Mouse (Mus musculus) intestine, embryonic 14.5 days (tissue): ENCODE results near the gene Zfp704. TPM values are rescaled to one million over a fixed set of nuclear protein-coding genes. Genes with fewer than 3 reads are reported as not detected.
A peak's percentile ranks its signal among the peaks of the same experiment; 100 is the strongest.

Experiments
- ATAC-seq: fragments of 200-750 bp; cut with Nextera tagmentation; replicated peaks from 2 replicates; pipeline ENCODE4 v1.8.0; 2017; ENCODE audit warnings: low read depth, moderate number of reproducible peaks, moderate TSS enrichment, moderate library complexity; ENCODE audit not compliant: low FRiP score, low TSS enrichment
- DNase-seq: peaks from one replicate; pipeline ENCODE4 v3.0.0-alpha.2; 2018; ENCODE audit warnings: low spot score
- H3K27ac ChIP-seq: fragments of 300-500 bp; sonication (generic); 2 replicates; pipeline ENCODE4 v1.5.1; 2014; ENCODE audit warnings: low read depth, mild to moderate bottlenecking, control low read depth
- H3K27me3 ChIP-seq: fragments of 300-500 bp; sonication (generic); replicated peaks from 2 replicates; pipeline ENCODE4 v1.6.1; 2014; ENCODE audit warnings: low read length, control low read depth; ENCODE audit not compliant: control insufficient read depth, insufficient read depth
- H3K36me3 ChIP-seq: fragments of 300-500 bp; sonication (generic); 2 replicates; pipeline ENCODE4 v1.6.1; 2014; ENCODE audit warnings: low read length, control low read depth; ENCODE audit not compliant: control insufficient read depth, insufficient read depth
- H3K4me1 ChIP-seq: fragments of 300-500 bp; sonication (generic); replicated peaks from 2 replicates; pipeline ENCODE4 v1.6.1; 2014; ENCODE audit warnings: low read length, control low read depth, mixed read lengths; ENCODE audit not compliant: control insufficient read depth, insufficient read depth
- H3K4me2 ChIP-seq: fragments of 300-500 bp; sonication (generic); 2 replicates; pipeline ENCODE4 v1.6.1; 2014; ENCODE audit warnings: low read length
- H3K4me3 ChIP-seq: fragments of 300-500 bp; sonication (generic); 2 replicates; pipeline ENCODE4 v1.5.1; 2014; ENCODE audit warnings: low read depth, low read length, control low read depth, mixed read lengths
- H3K9ac ChIP-seq: fragments of 300-500 bp; sonication (generic); 2 replicates; pipeline ENCODE4 v1.6.1; 2014; ENCODE audit warnings: mild to moderate bottlenecking, low read length
- H3K9me3 ChIP-seq: fragments of 300-500 bp; sonication (generic); 2 replicates; pipeline ENCODE4 v1.6.1; 2016; ENCODE audit warnings: low read length, control low read depth; ENCODE audit not compliant: control insufficient read depth
- WGBS: fragments of 180-500 bp; shearing (Covaris S2); extraction: QIAGEN DNeasy Blood & Tissue Kit; methylation state at CpG from one replicate; pipeline ENCODE4 v1.1.7; 2014; 5-methylcytosine and 5-hydroxymethylcytosine counted together
- polyA plus RNA-seq: library from polyadenylated mRNA; unstranded; fragments of >200 nt; fragmentation: Nextera tagmentation; extraction: Ambion mirVana; gene quantifications from 2 replicates; pipeline ENCODE4 v1.2.1, GENCODE M21; 2014

Zfp704 gene
- polyA plus RNA-seq, 1 experiment from 2014 or later, result 9.5 TPM

DNA sequence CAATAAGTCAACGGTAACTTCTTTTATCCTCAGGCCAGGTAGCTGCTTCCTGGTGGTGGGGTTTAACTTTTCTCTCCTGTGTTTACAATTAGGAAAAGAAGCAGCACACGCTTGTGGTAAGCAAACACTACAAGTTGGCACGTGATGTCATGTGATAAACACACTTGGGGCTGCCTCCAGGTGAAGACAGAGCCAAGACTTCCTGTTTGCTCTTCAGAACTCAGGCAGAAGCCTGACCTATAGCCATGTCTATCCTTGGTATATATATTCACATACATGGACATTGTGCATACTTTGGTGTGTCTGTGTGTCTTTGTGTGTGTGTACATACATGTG lies 209.0 kb downstream of the Zfp704 start:
- no peak for DNase-seq

DNA sequence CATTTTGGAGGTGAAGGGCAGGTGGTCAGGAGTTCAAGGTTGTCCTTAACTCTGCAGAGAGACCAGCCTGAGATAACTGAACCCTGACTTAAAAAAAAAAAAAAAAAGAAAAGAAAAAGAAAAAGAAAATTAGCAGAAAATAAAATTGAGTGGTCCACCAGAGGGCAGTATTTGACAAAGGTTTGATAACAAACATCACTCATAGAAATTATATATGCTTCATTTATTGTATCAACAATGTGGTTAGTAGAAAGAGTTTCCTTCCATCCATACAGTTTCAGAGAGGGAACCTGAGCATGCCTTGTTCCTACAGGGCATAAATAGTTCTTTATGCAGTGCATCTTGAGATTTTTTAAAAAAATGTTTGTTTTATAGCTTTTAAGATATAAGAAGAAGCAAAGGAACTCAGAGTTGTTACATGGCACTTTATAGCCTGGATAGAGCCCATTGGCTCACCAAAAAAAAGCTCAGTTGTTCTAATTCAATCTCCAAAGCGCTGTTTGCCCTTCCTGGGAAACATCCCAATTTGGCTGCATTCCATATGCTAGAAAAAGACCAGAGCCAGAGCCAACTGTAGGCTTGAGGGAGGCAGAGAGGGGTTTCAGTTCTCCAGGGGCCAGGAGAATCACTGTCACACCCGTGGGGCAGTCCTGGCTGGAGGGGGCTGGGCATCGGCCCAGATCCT lies 209.5 kb downstream of the Zfp704 start:
- 17% methylated on average over 3 of the region's 3 CpGs for WGBS
- no peak overlapping the region for H3K9ac ChIP-seq
- H3K9me3 ChIP-seq, result no peaks in the 10 kb centered on the region
- ATAC-seq (no peak), DNase-seq (no peak)
- peak overlapping the region; percentile 39; the same call in 1 of the 2 replicates for H3K27ac ChIP-seq
- H3K4me3 ChIP-seq, result no peak overlapping the region
- H3K4me2 ChIP-seq, result no peak overlapping the region
- peaks cover 8% of the 10 kb centered on the region; the same call in 1 of the 2 replicates for H3K4me1 ChIP-seq
- no peaks in the 10 kb centered on the region for H3K27me3 ChIP-seq
- no peaks in the 10 kb centered on the region for H3K36me3 ChIP-seq

More for the DNA sequence above, 209.0 kb downstream of the Zfp704 start:
- Histone ChIP-seq H3K36me3 (no peaks in the 10 kb centered on the region), H3K4me2 (no peak overlapping the region), H3K9ac (no peak overlapping the region), H3K27me3 (no peaks in the 10 kb centered on the region), H3K27ac (peak overlapping the region; percentile 39; the same call in 1 of the 2 replicates), H3K4me3 (no peak overlapping the region), H3K9me3 (no peaks in the 10 kb centered on the region), H3K4me1 (peaks cover 8% of the 10 kb centered on the region; the same call in 1 of the 2 replicates)
- ATAC-seq, result no peak
- WGBS, result 28% methylated on average over 3 of the region's 3 CpGs

DNA sequence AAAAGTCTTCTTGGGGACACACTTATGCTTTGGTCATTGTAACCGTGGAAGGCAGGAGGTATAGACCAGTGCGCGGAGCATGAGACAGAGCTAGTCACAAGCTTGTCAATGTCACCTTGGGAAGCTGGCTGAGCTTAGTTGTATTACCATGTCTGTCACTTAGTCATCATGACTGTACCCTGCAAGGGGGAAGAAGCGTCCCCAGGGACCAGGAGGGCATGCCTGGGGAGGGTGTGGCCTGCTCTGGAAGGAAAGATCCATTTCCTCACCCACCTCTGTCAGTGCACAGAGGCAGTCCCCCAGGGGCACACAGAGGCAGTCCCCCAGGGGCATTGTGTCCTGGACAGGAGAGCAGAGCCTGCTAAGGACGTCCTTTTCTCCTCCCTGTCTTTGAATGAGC lies 211.6 kb downstream of the Zfp704 start:
- Histone ChIP-seq H3K27ac (no peak overlapping the region), H3K36me3 (no peaks in the 10 kb centered on the region), H3K9me3 (no peaks in the 10 kb centered on the region), H3K4me3 (no peak overlapping the region), H3K9ac (no peak overlapping the region), H3K4me1 (peaks cover 8% of the 10 kb centered on the region; the same call in 1 of the 2 replicates), H3K27me3 (no peaks in the 10 kb centered on the region), H3K4me2 (no peak overlapping the region)
- ATAC-seq, result no peak
- 79% methylated on average over 5 of the region's 5 CpGs for WGBS
- DNase-seq, result no peak
